Mouse (Mus musculus) cerebellum, postnatal 4 days (tissue): ENCODE results near the gene Srarp.

Source experiments
- DNase-seq, 2 experiments: peaks; one replicate each; pipeline ENCODE4 v3.0.0; 2022; ENCODE audit warnings: low spot score in 2 of 2, mixed read lengths in 1 of 2

Srarp gene

GRCm38 (mm10) chr4:141456193-141456938, 20.5 kb upstream of the Srarp start:
- DNase-seq: no peak

DNA sequence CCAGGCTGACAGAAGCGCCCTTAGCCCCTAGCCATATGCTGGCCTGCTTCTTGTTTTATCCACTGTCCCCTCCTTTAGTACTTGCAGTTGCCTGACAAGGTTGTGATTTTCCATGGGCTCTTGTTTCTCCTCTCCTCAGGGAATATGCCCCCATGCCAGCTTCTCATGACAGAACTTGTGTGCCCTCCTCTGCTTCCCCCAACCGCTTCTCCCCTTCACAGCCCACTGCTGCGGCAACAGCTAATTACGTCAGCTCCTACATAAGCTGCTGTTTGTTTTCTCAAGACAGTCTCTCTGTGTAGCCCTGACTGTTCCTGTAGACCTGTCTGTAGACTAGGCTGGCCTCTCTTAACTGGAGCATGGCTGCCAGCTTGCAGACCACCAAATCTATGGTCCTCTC, 19.6 kb upstream of the Srarp start:
- DNase-seq: no peak

- DNase-seq: no peak
These were observed 18.9 kb upstream of the Srarp start for GRCm38 (mm10) chr4:141454581-141455350.

GRCm38 (mm10) chr4:141451916-141452450, 16.1 kb upstream of the Srarp start:
- no peak for DNase-seq

DNA sequence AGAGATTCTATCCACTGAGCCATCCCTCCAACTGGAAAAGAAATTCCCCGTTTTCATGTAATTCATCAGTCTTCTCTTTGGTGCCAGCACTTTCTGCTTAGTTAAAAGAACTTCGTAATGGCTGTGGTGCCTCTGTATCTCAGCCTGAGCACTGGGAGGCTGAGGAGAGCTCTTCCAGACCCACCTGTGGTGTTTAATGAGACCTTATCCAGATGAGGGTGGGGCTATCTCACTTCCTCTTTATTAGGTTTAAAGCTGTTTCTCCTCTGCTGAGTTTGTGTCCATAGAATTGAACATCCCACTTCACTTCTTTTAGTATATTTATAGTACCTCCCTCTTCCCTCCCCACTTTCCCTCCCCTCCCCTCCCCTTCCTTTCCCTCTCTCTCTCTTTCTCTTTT, 15.3 kb upstream of the Srarp start:
- no peak for DNase-seq

DNA sequence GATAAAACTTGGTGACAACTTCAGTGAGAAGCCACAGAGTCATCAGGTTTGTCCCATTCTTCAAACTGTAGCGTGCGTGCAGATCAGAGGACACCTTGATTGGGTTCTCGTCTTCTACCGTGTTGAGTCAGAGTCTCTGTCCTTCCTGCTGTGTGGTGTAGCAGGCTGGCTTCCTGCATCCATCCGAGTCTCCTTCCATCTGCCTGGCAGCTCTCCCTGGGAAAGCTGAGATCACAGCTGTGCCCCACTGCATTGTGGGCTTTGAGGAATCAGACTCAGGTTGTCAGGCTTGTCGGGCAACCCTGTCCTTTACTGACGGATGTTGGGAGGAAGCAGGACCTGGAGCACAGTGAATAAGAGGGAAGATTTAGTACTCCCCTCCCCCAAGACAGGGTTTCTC, 10.3 kb upstream of the Srarp start:
- no peak for DNase-seq

DNA sequence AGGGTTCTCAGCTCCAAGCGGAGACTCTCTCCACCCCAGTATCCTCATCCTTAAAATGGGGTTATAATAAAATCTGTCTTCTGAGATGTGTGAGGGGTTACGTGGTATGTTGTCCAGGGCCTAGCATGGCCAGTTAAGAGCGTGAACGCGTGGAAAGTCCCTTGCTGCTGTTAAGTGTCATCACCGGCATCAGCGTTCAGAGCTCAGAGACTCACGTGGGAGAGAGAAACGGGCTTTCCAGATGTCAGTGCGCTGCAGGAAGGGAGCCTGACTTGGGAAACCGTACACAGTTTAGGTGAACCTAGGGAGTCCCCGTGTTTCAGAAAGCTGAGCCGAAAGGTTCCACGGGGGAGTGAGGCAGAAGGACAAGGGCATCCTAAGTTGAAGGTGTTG, 9.4 kb upstream of the Srarp start:
- DNase-seq: no peak

GRCm38 (mm10) chr4:141444451-141445327, 8.8 kb upstream of the Srarp start, which contains the start of gene Zbtb17:
Gene Zbtb17, plus strand, starts transcription at chr4:141444654.
- DNase-seq: peak; percentile 73 to 89

- DNase-seq: no peak
These were observed 7.9 kb upstream of the Srarp start for GRCm38 (mm10) chr4:141443641-141444429.

DNA sequence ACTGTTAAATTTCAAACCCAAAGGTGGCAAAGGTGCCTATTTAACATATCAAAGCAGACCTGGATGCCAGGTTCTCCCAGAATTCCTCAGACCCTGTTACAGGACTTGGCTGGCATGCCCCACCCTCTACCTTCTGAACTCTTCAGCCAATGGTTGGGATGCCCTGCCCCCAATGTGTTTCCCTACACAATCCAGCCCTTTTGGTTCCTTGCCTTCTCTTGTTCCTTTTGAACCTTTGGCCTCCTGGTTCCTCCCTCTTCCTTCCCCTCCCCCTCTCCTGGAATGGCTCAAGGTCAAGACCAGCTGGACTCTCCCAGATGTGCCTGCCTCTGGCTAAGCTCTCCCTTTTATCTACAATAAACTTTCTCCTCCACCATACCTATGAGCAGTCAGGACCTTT, 5.0 kb upstream of the Srarp start:
- no peak for DNase-seq

- no peak for DNase-seq
These were observed 3.3 kb upstream of the Srarp start for GRCm38 (mm10) chr4:141439083-141439803.

DNA sequence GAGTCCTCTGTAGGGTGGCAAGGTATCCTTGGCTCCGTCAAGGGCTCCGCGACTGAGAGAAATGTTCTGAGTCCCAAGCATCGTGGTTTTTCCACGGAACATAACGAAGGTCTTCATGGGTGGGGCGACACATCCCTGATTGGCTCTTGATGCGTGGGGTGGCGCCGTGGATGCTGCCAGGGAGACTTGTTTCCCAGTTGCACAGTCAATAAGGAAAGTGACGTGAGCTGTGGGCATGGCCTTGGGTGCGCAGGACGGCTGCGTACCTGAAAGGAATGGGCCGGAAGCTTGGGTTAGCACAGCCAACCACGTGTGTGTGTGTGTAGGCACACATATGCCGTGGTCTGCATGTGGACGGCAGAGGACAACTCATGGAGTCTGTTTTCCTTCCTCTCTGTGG, 2.7 kb downstream of the Srarp start:
- no peak for DNase-seq

- DNase-seq: peak in 1 of 2 experiments; percentile 40
These were observed 3.2 kb downstream of the Srarp start for GRCm38 (mm10) chr4:141432666-141433065.

DNA sequence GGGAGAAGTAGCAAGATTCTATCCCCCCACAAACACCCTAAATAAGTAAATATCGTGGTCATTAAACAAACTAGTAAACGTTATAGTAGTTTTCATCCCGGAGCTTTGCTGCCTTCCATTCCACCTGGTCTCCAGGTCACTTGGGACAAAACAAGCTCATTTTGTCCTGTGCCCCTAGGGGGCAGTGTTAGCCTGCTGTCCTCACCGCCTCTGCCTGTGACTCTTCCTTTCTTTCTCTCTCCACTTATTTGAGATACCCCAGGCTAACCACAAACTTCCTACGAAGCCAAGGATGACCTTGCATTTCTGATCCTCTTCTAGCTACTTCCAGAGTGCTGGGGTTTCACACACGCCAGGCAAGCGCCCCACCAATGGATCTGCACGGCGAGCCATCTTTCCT, 4.9 kb downstream of the Srarp start:
- peak in 1 of 2 experiments; percentile 64 for DNase-seq

GRCm38 (mm10) chr4:141429847-141430246, 6.1 kb downstream of the Srarp start:
- peak in 1 of 2 experiments; percentile 36 for DNase-seq

- no peak for DNase-seq
These were observed 6.5 kb downstream of the Srarp start for GRCm38 (mm10) chr4:141429381-141429780.

DNA sequence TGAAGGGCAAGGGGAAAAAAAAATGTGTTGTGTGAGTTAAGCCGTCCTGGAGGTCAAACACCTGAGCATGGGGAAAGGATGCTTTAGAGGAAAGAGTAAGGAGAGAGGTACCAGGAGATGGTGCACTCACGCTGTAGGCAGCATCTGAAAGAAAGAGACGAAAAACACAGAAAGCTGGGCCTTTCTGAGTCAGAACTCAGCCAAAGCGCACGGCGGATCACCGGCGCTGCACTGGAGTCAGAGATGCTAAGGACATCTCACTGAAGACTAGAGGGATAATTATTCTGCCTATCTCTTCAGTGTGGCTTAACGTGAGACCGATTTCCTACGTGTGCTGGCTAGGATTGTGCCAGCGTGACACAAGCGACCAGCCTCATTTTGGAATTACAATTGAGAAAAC, 8.0 kb downstream of the Srarp start:
- DNase-seq: no peak

DNA sequence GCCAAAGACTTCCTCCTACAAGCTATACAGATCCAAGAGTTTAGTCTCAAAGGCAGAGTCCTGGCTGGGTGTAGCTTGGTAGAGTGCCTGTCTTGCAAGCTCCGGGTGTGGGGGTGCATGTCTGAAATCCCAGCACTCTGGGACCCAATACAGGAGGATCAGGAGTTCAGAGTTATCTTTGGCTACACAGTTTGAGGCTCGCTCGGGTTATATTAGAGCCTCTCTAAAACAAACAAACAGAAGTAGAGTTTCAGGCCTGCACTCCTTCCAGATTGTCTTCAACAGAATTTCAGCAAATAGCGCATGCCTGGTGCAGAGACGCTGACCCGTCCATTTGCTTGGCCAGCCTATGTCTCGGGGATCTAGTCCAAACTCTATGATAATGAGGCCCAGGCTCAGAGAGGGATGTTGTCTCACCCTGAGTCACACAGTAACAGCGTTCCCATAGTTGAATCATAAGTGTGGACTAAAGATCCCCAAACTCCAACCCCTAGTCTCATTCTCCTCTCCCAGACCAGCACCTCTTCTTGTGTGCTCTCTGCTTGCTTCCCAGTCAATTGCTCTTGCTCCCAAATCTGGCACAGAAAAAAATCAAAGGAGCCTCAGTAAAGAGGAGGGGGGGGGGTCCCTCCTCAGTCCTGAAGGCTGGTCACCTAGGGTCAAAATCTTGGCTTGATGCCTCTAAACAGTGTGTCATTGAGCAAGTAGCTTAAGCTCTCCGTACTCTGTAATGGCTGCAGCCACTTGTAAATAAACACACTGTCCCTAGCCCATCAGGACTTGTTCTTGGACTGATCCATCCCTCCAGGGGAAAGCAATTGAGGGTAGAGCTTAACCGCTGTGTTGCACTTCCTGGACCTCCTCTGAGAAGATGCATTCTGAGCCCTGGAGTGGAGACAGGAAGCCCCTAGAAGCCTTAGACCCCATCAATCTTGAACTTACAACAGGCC, 8.8 kb downstream of the Srarp start:
- DNase-seq: no peak
